In genomic region chr16:17271856-17272255, GRCm38 (mm10) we compare ENCODE assay signal across 21 mouse cellular contexts. TPM values are rescaled to one million over a fixed set of nuclear protein-coding genes. Genes with fewer than 3 reads are reported as not detected.
"Had no signal": no experiment of that assay in that cellular context is flagged by ENCODE, and none has a peak within 500 bp of the region (broad histone marks: within the 10 kb centered on the region; RNA-seq: fewer than 3 reads in every experiment).

No protein-coding gene starts in this region.

- H3K9me3 ChIP-seq: embryonic facial prominence, embryonic 15.5 days; forebrain, embryonic 15.5 days; heart, embryonic 10.5 days had no signal

- H3K4me2 ChIP-seq: embryonic facial prominence, embryonic 12.5 days; embryonic facial prominence, embryonic 13.5 days; embryonic facial prominence, embryonic 15.5 days; forebrain, embryonic 12.5 days; forebrain, embryonic 13.5 days; forebrain, embryonic 15.5 days; heart, embryonic 11.5 days had no signal

- H3K27ac ChIP-seq: embryonic facial prominence, embryonic 10.5 days; embryonic facial prominence, embryonic 12.5 days; embryonic facial prominence, embryonic 13.5 days; embryonic facial prominence, embryonic 15.5 days; forebrain, embryonic 10.5 days; forebrain, embryonic 12.5 days; forebrain, embryonic 13.5 days; forebrain, embryonic 15.5 days; gastrocnemius, adult 2 months; heart, adult 2 months; heart, embryonic 10.5 days had no signal

- H3K4me3 ChIP-seq: embryonic facial prominence, embryonic 10.5 days; embryonic facial prominence, embryonic 12.5 days; embryonic facial prominence, embryonic 13.5 days; embryonic facial prominence, embryonic 15.5 days; erythroblast, embryonic 14.5 days; forebrain, embryonic 10.5 days; forebrain, embryonic 12.5 days; forebrain, embryonic 13.5 days; forebrain, embryonic 15.5 days; gastrocnemius, adult 2 months; heart, adult 2 months; heart, embryonic 10.5 days had no signal

- H3K36me3 ChIP-seq: embryonic facial prominence, embryonic 10.5 days; embryonic facial prominence, embryonic 12.5 days; embryonic facial prominence, embryonic 13.5 days; embryonic facial prominence, embryonic 15.5 days; forebrain, embryonic 10.5 days; forebrain, embryonic 12.5 days; forebrain, embryonic 15.5 days; heart, embryonic 10.5 days had no signal

- H3K9ac ChIP-seq: embryonic facial prominence, embryonic 12.5 days; embryonic facial prominence, embryonic 13.5 days; embryonic facial prominence, embryonic 15.5 days; forebrain, embryonic 12.5 days; forebrain, embryonic 13.5 days; forebrain, embryonic 15.5 days; forebrain, postnatal 0 days had no signal

- ATAC-seq: forebrain, embryonic 13.5 days; forebrain, embryonic 14.5 days; forebrain, embryonic 15.5 days; forebrain, embryonic 16.5 days; forebrain, postnatal 0 days had no signal

- DNase-seq: embryo, embryonic 11 days; forebrain, postnatal 0 days; gastrocnemius, postnatal 14 days; gastrocnemius, postnatal 25 days had no signal

RNA-seq across cellular contexts. Expression of gene Serpind1, which starts 59.3 kb away (rescaled TPM):
- total RNA-seq: gastrocnemius, adult 8-10 months; granulocyte monocyte progenitor cell, adult 5-6 weeks had no signal
- polyA plus RNA-seq: erythroblast, embryonic 14.5 days had no signal
